Mouse (Mus musculus): Measurements from ENCODE around the gene Atp1a4.

- TF ChIP-seq CTCF (IDR thresholded peaks at IDR 0.05; ENCODE audit: control insufficient read depth, insufficient read depth, insufficient replicate concordance, low read depth, low read length) (no peak), POLR2A (IDR thresholded peaks at IDR 0.05; ENCODE audit: control insufficient read depth, low read depth, low read length) (no peak)
Observed at GRCm38 (mm10) chr1:172302851-172303250, 44.6 kb upstream of the Atp1a4 start.

Data from testis, adult 2 months (tissue).